Mouse (Mus musculus): ENCODE data around the gene Ltbp1. TPM values are rescaled to one million over a fixed set of nuclear protein-coding genes. Genes with fewer than 3 reads are reported as not detected.
A peak's percentile ranks its signal among the peaks of the same experiment; 100 is the strongest.

Ltbp1 gene
- total RNA-seq, 2 experiments from 2014 or later = 18.7 to 19.0 TPM

GRCm38 (mm10) chr17:75005685-75006680 lies 615 bp downstream of the Ltbp1 start:
- peak; percentile 62 for DNase-seq

DNA sequence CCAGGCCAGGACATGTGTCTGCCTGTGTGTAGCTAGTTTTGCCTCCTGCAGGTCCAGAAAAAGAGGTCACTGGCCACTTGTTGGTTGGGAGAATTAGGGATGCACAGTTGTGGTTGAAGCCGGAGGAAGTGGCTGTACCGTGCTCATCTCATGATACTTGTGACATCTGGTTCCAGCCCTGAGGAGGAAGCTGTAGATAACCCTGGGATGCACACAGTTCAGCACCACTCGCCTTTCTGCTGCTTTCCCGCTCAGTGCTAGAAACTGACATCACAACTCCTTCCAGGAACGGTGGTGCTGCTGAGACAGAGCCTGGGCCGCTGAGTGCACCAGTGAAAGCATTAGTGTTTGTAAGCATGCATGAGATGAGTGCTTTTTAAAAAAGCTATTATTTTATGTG lies 5.6 kb downstream of the Ltbp1 start:
- no peak for DNase-seq

- DNase-seq = no peak
Observed at GRCm38 (mm10) chr17:75013211-75013610, 7.8 kb downstream of the Ltbp1 start.

GRCm38 (mm10) chr17:75013868-75014267 lies 8.5 kb downstream of the Ltbp1 start:
- no peak for DNase-seq

DNA sequence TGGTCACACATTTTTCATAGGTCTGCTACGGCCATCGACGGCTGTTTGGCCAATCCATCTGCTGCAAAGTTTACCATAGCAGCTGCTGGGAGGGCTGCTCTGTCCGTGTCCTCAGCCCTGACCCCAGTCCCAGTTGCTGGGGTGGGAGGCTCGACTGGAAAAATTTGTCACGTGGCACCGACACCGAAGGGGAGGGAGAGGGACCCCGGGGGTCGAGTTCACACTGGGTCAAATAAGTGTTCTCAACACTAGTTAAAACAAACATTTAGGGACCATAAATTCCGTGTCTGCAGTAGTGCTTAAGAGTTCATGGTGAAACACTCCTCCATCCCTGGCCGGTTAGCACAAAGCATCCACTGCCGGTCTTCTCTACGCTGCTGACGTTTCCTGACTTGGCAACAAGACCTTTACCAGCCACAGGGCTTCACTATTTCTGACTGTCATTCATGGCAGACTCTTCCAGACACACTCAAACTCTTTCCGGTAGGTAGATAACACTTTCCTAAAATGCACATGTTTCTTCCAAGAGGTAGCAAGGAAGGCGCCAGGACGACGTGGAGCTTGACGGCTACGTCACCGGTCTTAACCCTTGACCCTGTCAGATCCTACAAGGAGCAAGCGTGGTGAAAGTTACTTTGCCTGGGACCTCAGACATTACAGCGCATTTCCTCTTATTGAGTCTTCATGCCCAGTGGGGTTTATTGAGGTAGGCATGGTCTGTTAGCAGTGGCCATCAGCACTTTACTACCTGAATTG lies 9.4 kb downstream of the Ltbp1 start:
- DNase-seq = no peak

DNA sequence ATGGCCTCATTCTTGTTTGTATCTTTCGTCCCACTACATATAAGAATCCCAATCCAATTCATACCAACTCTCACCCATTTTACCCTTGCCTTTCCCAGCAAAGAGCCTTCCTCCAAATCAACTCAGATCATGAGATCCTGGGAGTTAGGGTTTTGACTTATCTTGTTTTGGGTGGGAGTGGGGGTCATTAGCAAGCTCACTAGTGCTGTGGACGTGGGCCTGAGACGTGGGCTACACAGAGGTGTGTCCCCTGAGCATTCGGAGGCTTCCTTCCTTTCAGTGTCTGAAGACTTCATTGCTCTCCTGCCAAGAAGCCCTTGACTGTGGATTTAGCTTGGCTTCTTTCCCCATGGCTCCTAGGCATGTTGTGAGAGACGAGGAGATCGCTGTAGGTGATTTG lies 10.2 kb downstream of the Ltbp1 start:
- DNase-seq = no peak

DNA sequence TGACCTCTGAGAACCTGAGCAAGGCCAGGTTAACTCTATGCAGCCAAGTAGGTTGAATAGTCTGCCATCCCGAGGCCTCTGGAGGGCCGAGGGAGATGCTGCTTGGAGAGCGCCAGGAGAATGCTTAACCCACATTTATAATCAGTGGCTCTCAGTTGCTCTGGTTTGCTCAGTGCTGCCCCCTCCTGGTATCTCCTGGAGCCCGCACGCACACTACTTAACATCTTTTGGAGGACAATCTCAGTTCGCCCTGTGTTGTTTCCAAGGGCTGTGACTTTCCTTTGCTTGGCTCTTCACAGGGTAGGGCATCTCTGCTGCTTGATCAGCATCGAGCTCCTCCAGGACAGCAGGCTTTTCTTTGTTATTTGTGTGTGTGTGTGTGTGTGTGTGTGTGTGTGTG lies 12.1 kb downstream of the Ltbp1 start:
- DNase-seq = peak; percentile 51

- DNase-seq = peak; percentile 16
Observed at GRCm38 (mm10) chr17:75018142-75018541, 12.8 kb downstream of the Ltbp1 start.

DNA sequence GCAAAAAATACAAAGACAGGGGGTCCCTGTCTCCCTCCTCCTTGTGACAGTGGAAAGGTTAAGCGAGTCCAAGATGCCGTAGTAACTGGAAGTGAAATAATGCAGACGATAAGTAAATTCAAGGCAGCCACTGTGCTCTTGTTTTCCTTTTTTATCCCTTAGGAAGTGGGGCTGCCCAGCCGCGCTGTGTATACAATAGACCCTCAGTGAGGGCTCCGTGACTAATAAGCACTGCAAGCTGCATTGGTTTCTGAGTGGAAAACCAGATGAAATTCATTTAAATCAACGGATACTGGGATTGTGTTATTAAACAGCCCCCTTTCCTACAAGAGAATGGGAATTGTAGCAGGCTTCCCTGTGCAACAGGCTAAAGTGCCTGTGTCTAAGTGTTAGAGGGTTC lies 14.7 kb downstream of the Ltbp1 start:
- DNase-seq = no peak

- no peak for DNase-seq
Observed at GRCm38 (mm10) chr17:75020619-75021018, 15.3 kb downstream of the Ltbp1 start.

DNA sequence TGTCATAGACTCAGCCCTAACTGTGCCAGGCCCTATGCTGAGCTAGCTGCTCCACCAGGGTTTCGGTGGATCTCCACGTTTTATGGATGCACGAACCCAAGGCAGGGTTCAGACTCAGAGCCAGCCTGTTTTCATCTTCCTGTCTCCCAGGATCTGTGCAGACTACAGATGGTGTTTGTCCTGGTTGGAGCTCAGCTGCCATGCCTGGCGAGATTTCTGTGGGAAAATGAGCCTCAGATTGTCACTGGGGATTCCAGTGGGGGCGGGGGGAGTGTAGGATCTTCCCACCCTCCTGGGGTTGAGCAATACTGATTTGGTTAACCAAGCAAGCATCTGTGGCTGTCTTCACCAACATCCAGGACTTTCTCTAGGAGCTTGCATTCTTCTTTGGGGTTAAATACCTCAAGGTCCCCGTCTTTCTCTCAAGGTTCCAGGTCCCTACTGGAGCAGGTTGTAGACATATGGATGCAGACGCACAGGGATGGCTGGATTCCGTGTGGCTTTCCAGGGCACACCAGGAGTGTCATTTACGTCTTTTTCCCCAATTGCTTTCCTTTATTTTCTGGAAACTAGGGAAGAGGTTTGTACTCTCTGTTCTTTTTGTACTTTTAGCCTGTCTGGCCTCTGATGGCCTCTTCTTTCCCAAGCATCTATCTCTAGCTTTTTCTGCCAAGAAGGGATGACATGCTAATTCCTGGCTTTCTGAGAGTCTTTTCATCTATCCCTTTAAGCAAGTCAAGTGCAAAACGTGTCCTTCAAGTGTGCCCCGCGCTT lies 22.2 kb downstream of the Ltbp1 start:
- no peak for DNase-seq

GRCm38 (mm10) chr17:75033356-75033755 lies 28.0 kb downstream of the Ltbp1 start:
- no peak for DNase-seq

DNA sequence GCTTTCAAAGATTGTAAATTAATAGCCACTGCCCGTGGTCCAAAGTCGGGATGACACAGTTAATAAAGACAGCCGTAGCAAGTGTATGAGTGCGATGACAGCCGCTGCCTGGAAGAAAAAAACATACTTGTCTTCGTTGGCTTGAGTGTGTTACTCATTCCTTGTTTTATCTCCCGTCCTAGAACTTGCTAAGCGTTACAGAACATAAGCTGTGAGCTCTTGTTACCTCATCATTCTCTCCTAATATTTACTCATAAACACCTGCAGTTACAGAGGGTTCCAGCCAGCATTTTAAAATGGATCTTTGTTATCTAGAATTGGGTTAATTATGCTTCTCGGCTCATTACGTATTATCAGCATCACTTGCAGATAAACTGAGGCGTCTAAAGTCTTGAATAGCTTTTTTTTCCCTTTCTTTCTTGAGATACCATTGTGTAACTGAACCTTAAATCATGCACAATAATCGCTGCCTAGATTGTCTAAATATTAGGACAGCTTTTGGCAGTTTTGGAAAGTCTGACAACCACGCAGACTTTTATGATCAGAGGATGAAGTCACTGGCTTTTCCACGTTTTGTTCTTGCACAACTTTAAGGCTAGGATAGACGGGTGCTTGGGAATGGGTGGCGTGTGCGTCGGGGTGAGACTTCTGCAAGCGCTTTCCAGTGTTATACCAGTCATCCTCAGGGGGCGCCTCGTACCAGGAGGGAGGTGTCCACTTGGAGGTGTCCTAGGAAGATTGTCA lies 28.7 kb downstream of the Ltbp1 start:
- no peak for DNase-seq

DNA sequence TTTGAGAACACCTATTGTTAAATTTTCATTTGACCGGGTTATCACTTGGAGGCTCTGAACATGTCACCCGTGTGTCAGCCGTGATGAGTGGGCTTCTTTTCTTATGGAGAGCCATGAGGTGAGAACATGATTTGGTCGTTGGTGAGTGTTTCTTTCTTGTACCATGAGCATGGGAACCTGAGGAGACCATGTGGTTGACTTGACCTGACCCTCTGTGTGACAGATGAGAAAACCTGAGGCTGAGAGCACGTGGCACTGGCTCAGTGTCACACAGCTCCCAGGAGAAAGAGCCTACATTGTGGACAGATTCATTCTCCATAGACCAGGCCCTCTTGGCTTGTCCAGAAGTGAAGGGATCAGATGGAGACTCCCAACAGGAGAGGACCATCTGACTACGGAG lies 31.5 kb downstream of the Ltbp1 start:
- no peak for DNase-seq

GRCm38 (mm10) chr17:75039017-75039416 lies 33.6 kb downstream of the Ltbp1 start:
- DNase-seq = no peak

DNA sequence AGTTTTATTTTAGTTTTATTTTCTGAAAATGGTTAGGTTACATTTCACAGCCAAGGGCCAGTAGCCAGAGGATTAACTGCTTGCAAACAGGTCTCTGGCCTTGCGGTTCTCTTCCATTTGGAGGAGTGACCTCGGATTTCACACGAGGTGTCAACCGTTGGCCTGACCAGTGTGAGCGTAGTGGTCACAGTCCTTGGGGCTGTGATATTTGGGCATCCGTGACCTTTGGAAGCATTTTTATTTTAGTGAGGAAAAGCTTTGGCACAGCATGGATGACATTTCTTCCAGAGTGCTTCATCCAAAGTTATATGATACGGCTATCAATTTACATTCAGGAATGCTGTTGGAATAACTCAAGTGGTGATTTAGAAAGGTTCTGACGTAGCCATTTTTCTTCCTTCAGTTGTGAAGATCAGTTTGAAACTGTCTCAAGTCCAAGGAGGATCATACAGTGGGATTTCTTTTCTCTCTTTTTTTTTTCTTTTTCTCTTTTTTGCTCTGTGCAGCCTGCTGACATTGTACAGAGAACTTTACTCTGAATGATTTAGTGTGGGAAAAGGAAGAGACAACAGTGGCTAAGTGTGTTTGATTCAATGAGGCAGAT lies 44.1 kb downstream of the Ltbp1 start:
- DNase-seq = peak; percentile 49

DNA sequence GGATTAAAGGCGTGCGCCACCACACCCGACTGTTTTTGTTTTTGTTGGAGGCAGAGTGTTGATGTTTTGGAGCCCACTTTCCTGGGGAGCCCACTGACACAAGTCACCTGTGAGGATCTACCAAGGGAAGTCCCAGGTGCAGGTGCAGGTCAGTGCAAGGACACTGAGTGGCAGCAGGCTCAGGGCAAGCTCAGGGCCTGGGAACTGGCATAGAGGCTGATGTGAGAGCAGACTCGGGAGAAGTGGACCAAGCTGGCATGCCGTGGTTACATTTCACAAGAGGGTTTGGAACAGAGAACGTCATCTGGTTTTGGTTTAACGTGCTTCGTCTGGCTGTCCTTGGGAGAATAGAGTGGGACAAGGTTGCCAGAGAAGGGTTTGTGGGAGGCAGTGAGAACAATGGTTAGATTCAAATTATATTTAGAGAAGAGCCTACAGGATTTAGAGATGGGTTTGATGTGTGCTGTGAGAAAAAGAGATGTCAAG lies 46.1 kb downstream of the Ltbp1 start:
- peak; percentile 23 for DNase-seq

DNA sequence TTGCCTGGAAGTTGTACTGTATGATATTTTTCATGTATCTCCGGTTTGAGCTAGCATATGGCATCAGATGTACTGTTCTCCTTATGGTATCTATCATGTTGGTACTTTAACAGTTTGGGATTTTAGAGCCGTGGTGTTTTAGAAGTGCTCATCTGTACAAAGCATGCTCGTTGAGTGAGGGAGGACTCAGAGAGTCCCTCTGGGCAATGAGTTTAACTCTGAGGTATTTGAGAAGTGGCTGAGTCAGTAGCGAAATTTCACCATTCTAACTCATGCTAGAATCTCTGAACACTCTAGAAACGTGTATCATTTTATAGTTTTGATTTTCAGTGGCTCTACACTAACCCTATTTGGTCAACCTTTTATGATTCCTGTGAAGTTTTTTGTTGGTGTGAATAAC lies 49.9 kb downstream of the Ltbp1 start:
- DNase-seq = no peak

GRCm38 (mm10) chr17:75055961-75056360 lies 50.6 kb downstream of the Ltbp1 start:
- DNase-seq = no peak

DNA sequence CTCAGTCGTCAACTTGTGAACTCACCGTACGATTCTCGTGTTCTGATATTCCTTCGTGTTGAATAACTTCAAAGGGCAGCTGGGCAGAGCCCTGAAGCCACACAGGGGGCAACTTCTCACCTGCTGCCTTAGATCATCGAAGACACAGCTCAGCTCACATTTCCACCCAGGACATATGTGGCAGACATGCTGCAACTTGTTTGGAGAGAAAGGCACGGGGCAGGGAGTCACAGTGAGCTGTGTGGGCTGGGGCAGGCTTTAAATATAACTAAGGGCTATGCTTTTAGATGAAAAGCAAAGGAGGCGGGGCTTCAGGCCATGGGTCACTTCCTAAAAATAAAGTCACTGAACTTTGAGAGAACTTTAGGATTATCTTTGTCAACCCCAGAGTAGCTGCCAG lies 51.3 kb downstream of the Ltbp1 start:
- no peak for DNase-seq

- no peak for DNase-seq
Observed at GRCm38 (mm10) chr17:75066340-75066739, 61.0 kb downstream of the Ltbp1 start.
